Mouse (Mus musculus): ENCODE results near the gene Nabp1. TPM values are rescaled to one million over a fixed set of nuclear protein-coding genes. Genes with fewer than 3 reads are reported as not detected.
A peak's percentile ranks its signal among the peaks of the same experiment; 100 is the strongest.

The Nabp1 gene
- polyA plus RNA-seq, 1 experiment, result 42.4 TPM

DNA sequence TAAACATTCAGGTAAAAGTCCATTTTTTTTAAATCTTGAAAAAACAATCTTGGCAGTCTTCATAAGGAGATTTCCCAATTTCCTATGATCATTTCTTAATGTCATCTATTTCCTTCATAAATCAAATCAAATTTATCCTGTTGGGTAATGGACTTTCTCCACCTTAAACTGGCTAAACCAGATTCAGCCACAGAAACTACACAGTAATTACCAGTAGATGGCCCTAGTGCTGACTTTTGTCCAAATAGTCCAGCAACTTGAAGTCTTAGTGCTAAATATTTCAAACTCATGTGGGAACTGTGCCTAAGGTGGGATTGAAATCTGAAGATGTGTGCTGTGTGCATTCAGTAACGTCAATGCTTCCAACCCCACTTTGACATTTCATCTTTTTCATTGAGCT, 11.8 kb downstream of the Nabp1 start:
- no peaks in the 10 kb centered on the region for H3K4me1 ChIP-seq (ENCODE audit: control insufficient read depth, insufficient read depth, low read length)
- H3K27ac ChIP-seq (ENCODE audit: insufficient read depth, low read depth, low read length), result no peak overlapping the region
- TF ChIP-seq CTCF (IDR thresholded peaks at IDR 0.05; ENCODE audit: low read depth, low read length), result no peak
- TF ChIP-seq POLR2A (IDR thresholded peaks at IDR 0.05; ENCODE audit: borderline replicate concordance, low read depth, low read length), result no peak
- H3K4me3 ChIP-seq (ENCODE audit: insufficient read depth, low read length), result no peak overlapping the region

- Histone ChIP-seq H3K4me1 (ENCODE audit: control insufficient read depth, insufficient read depth, low read length) (no peaks in the 10 kb centered on the region), H3K4me3 (ENCODE audit: insufficient read depth, low read length) (no peak overlapping the region), H3K27ac (ENCODE audit: insufficient read depth, low read depth, low read length) (no peak overlapping the region)
- TF ChIP-seq CTCF (IDR thresholded peaks at IDR 0.05; ENCODE audit: low read depth, low read length) (no peak), POLR2A (IDR thresholded peaks at IDR 0.05; ENCODE audit: borderline replicate concordance, low read depth, low read length) (no peak)
Measured at GRCm38 (mm10) chr1:51465285-51465684, 12.9 kb downstream of the Nabp1 start.

GRCm38 (mm10) chr1:51463038-51463437, 15.2 kb downstream of the Nabp1 start:
- H3K27ac ChIP-seq (ENCODE audit: insufficient read depth, low read depth, low read length), result no peak overlapping the region
- H3K4me1 ChIP-seq (ENCODE audit: control insufficient read depth, insufficient read depth, low read length), result no peaks in the 10 kb centered on the region
- TF ChIP-seq POLR2A (IDR thresholded peaks at IDR 0.05; ENCODE audit: borderline replicate concordance, low read depth, low read length) (no peak), CTCF (IDR thresholded peaks at IDR 0.05; ENCODE audit: low read depth, low read length) (no peak)
- H3K4me3 ChIP-seq (ENCODE audit: insufficient read depth, low read length), result no peak overlapping the region

DNA sequence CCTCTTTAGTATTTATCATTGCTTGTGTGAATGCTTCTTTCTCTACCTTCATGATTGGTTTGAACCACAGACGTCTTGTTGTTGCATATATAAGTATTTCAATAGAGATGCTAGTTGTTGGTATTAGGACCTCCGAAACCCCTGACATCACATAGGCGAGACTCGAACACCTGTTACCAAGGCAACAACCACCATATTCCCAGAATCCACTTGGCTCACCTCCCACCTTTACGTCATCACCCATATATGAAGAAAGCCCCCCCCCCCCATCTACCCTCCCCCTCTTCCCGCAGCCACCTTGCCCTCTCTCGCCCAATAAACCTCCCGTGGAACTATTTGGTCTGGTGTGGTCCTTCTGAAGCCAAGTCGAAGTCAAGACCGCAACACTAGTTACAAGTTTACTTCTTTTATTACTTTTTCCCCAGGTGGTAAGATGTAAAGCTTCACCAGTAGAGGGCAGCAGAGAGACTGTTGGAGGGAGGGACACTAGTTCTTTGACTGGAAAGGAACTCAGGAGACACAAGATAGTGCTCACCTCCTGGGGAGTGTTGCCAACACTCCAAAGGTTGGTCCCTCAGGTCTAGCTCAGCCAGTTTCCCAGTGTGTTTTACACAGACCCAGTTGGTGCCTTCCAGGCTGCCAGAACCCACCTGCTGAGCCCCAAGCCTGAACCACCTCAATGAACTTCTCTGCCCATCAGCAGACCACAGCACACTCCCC, 19.3 kb downstream of the Nabp1 start:
- H3K27ac ChIP-seq (ENCODE audit: insufficient read depth, low read depth, low read length), result no peak overlapping the region
- H3K4me3 ChIP-seq (ENCODE audit: insufficient read depth, low read length), result no peak overlapping the region
- no peaks in the 10 kb centered on the region for H3K4me1 ChIP-seq (ENCODE audit: control insufficient read depth, insufficient read depth, low read length)
- TF ChIP-seq CTCF (IDR thresholded peaks at IDR 0.05; ENCODE audit: low read depth, low read length) (peak; percentile 19; the same call in 1 of the 2 replicates), POLR2A (IDR thresholded peaks at IDR 0.05; ENCODE audit: borderline replicate concordance, low read depth, low read length) (no peak)

DNA sequence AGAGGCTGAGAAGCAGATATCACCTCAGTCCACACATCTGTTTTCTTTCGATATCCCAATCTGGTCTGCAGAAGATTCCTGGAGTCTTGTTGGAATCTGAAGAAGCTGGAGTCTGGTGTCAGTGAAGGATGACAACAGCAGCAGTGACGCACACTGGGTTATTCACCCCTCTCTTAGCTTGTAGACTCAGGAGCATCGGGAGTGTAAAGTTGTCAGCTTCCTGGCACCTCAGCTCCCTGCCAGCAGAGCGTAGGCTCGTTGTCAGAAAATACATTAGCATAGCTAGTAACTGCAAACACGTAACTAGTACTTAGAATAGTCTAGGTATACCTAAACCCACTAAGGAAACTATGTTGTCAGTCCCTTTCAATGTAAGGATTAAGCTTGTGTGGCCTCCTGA, 20.1 kb downstream of the Nabp1 start:
- no peak for TF ChIP-seq CTCF (IDR thresholded peaks at IDR 0.05; ENCODE audit: low read depth, low read length)
- Histone ChIP-seq H3K27ac (ENCODE audit: insufficient read depth, low read depth, low read length) (no peak overlapping the region), H3K4me1 (ENCODE audit: control insufficient read depth, insufficient read depth, low read length) (no peaks in the 10 kb centered on the region), H3K4me3 (ENCODE audit: insufficient read depth, low read length) (no peak overlapping the region)

DNA sequence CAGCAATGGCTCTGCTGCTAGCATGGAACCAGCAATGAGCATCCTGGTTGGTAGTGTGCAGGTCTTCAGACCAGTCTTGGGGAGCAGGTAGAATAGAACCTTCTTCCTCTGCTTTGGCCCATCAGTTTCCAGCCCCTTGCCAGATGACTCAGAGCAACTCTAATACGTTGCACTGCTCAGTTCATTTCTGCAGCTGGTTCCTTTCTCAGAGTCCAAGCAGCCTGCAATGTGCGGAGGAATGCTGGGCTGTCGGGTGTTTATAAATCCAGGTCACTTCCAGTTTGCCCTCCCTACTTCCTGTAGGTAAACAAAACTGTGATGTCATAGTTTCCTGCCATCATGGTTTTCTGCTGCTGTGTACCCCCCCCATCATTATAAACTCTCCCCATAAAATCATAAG, 21.0 kb downstream of the Nabp1 start:
- TF ChIP-seq CTCF (IDR thresholded peaks at IDR 0.05; ENCODE audit: low read depth, low read length), result no peak
- no peak for TF ChIP-seq POLR2A (IDR thresholded peaks at IDR 0.05; ENCODE audit: borderline replicate concordance, low read depth, low read length)
- no peak overlapping the region for H3K4me3 ChIP-seq (ENCODE audit: insufficient read depth, low read length)
- H3K4me1 ChIP-seq (ENCODE audit: control insufficient read depth, insufficient read depth, low read length), result no peaks in the 10 kb centered on the region
- H3K27ac ChIP-seq (ENCODE audit: insufficient read depth, low read depth, low read length), result no peak overlapping the region

DNA sequence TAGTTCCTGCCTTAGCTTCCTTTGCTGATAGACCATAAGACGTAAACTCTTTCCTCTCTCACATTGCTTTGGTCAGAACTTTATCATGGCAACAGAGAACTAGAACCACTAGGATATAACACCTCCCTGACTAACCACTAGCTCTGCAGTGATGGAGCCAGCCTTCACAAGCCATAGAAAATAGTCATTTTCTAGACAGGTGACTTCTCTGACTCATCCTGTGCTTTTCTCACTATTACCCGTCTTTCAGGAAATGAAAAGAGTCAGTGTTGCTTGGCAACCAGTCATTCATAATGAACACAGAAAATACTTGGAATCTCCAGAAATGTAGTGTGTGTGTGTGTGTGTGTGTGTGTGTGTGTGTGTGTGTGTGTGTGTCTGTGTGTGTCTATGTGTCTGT, 29.4 kb downstream of the Nabp1 start:
- no peak overlapping the region for H3K4me3 ChIP-seq (ENCODE audit: insufficient read depth, low read length)
- H3K4me1 ChIP-seq (ENCODE audit: control insufficient read depth, insufficient read depth, low read length), result no peaks in the 10 kb centered on the region

GRCm38 (mm10) chr1:51445854-51446460, 32.3 kb downstream of the Nabp1 start:
- Histone ChIP-seq H3K4me3 (ENCODE audit: insufficient read depth, low read length) (no peak overlapping the region), H3K27ac (ENCODE audit: insufficient read depth, low read depth, low read length) (no peak overlapping the region), H3K4me1 (ENCODE audit: control insufficient read depth, insufficient read depth, low read length) (no peaks in the 10 kb centered on the region)
- no peak for TF ChIP-seq CTCF (IDR thresholded peaks at IDR 0.05; ENCODE audit: low read depth, low read length)
- TF ChIP-seq POLR2A (IDR thresholded peaks at IDR 0.05; ENCODE audit: borderline replicate concordance, low read depth, low read length), result no peak

More for the DNA sequence above, 29.4 kb downstream of the Nabp1 start:
- no peak overlapping the region for H3K27ac ChIP-seq (ENCODE audit: insufficient read depth, low read depth, low read length)
- TF ChIP-seq CTCF (IDR thresholded peaks at IDR 0.05; ENCODE audit: low read depth, low read length) (no peak), POLR2A (IDR thresholded peaks at IDR 0.05; ENCODE audit: borderline replicate concordance, low read depth, low read length) (no peak)

DNA sequence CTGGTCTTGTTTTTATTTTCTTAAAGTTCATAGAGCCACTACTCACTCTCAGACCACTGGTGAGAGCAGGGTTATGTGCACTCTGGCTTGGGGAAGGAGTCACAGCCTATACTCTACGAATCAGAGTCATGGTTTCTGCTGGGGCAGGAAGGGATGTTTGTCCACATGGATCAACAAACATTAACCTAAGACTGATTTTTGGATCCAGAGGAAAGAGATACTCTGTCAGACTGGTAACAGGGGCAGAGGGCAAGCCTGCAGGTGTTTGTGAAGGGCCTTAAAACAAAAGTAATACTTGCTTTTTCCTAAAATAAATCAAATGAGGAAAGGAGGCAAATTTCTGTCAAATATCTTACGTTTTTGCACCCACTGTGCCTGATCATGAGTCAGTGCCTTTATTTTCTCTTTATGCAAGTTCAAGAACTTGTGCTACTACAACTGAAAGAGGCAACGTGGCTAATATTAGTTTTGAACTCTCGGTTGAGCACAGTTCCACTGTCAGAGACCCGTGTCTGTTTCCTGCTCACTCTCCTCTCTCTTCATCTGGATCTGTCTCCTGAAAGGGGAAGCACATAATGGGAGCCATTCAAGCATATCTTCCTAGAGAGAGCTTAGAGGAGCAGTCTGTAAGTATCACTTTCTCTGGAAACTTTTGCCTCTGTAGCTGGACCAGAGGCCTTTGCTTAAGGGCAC, 32.9 kb downstream of the Nabp1 start:
- TF ChIP-seq POLR2A (IDR thresholded peaks at IDR 0.05; ENCODE audit: borderline replicate concordance, low read depth, low read length) (no peak), CTCF (IDR thresholded peaks at IDR 0.05; ENCODE audit: low read depth, low read length) (no peak)
- no peaks in the 10 kb centered on the region for H3K4me1 ChIP-seq (ENCODE audit: control insufficient read depth, insufficient read depth, low read length)
- H3K4me3 ChIP-seq (ENCODE audit: insufficient read depth, low read length), result no peak overlapping the region
- H3K27ac ChIP-seq (ENCODE audit: insufficient read depth, low read depth, low read length), result no peak overlapping the region

DNA sequence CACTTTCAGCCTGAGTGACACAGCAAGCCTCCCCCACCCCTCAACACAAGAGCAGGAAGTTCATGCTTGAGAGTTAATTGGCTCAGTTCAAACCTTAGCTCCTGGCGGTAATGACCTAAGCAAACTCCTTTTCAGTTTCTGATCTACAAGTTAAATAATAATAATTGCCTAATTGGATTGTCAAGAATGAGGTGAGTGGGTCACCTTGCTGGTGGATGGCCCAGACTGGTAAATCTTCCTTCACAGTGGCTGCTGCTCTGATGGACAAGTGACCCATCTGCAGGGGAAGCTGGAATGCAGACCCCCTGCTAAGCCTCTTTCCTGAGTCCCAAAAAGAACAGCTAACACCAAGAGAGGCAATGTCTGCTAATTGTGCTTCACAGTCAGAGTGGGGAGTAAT, 48.5 kb downstream of the Nabp1 start:
- H3K27ac ChIP-seq (ENCODE audit: insufficient read depth, low read depth, low read length), result no peak overlapping the region
- no peaks in the 10 kb centered on the region for H3K4me1 ChIP-seq (ENCODE audit: control insufficient read depth, insufficient read depth, low read length)
- no peak overlapping the region for H3K4me3 ChIP-seq (ENCODE audit: insufficient read depth, low read length)
- no peak for TF ChIP-seq POLR2A (IDR thresholded peaks at IDR 0.05; ENCODE audit: borderline replicate concordance, low read depth, low read length)
- TF ChIP-seq CTCF (IDR thresholded peaks at IDR 0.05; ENCODE audit: low read depth, low read length), result no peak

Measured in bone marrow macrophage, adult 2 months (primary cell).